Mouse (Mus musculus) limb, embryonic 10.5 days (tissue): ENCODE measurements at regions not wholly inside any gene's neighbourhood (a gene's known extent, or its start where the extent isn't known, plus 50 kb on each side); places are given as distances from the start of the nearest gene placed in this dataset.

Experiments used
- DNase-seq: peaks from one replicate; pipeline ENCODE4 v3.0.0-alpha.2; 2017; ENCODE audit warnings: low spot score
- H3K27ac ChIP-seq: fragments of 300-500 bp; sonication (generic); 2 replicates; pipeline ENCODE4 v1.5.1; 2016; ENCODE audit warnings: mild to moderate bottlenecking
- H3K27me3 ChIP-seq: fragments of 300-500 bp; sonication (generic); 2 replicates; pipeline ENCODE4 v1.6.1; 2016; ENCODE audit warnings: low read depth, mild to moderate bottlenecking; ENCODE audit not compliant: poor library complexity, severe bottlenecking
- H3K36me3 ChIP-seq: fragments of 300-500 bp; sonication (generic); 2 replicates; pipeline ENCODE4 v1.6.1; 2016; ENCODE audit warnings: mild to moderate bottlenecking, moderate library complexity
- H3K4me1 ChIP-seq: fragments of 300-500 bp; sonication (generic); 2 replicates; pipeline ENCODE4 v1.6.1; 2016
- H3K4me3 ChIP-seq: fragments of 300-500 bp; sonication (generic); 2 replicates; pipeline ENCODE4 v1.5.1; 2016; ENCODE audit warnings: mild to moderate bottlenecking, moderate library complexity
- H3K9me3 ChIP-seq: fragments of 300-500 bp; sonication (generic); replicated peaks from 2 replicates; pipeline ENCODE4 v1.6.1; 2016; ENCODE audit warnings: mild to moderate bottlenecking
- WGBS: fragments of 180-500 bp; shearing (Covaris S2); methylation state at CpG from one replicate; pipeline ENCODE4 v1.1.7; 2016; 5-methylcytosine and 5-hydroxymethylcytosine counted together

DNA sequence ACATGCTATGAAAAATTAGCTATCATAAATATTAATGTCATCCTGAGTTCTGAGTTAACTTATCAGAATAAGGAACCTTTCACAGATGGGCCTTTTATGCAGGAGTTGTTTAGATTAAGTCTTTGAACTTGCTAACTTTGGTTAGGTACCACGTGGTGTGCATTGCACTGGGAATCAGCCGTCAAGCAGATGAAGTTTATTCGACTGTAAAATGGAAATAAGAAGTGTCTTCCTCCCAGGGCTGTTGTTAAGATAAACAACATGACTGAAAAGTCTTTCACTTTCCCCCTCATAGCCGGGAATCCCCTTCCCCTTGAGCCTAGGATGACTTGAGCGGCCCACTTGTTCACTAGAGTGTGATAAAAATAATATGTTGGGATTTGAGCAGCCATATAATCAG is 204.2 kb downstream of the Rybp start:
- Histone ChIP-seq H3K4me3 (no peak overlapping the region), H3K27me3 (peaks cover 11% of the 10 kb centered on the region; the same call in 1 of the 2 replicates), H3K36me3 (no peaks in the 10 kb centered on the region), H3K4me1 (no peaks in the 10 kb centered on the region), H3K27ac (no peak overlapping the region), H3K9me3 (no peaks in the 10 kb centered on the region)
- WGBS: 88% methylated on average over 5 of the region's 5 CpGs
- no peak for DNase-seq

DNA sequence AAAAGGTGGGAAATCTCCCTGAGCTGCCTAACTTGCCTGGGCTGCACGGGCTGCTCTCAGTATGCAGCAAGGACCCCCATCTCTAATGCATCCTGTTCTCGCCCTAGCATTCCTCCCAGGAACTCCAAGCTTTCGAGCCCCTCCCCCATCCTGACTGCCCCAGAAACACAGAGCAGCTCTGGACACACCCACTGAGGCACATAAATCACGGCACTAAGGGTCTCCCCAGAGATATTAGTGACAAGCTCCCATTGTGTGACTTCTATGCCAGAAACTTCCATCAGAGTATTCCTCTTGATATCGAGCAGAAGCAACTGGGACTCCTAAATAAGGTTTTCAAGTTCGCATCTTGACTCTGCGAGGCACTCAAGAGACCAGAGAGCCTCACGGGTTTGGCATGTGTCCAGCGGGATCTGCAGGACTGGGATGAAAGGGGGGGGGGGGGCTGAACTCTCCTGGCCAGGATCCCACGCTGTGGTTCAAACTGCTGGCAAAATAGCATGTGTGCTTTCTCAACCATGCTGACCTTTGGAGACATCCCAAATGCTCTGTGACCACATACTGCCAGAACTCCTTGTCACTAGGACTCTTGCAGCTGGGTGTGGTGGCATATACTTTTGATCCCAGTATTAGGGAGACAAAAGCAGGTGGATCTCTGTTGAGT is 212.5 kb downstream of the Rybp start:
- no peak overlapping the region for H3K27ac ChIP-seq
- peaks cover 48% of the 10 kb centered on the region for H3K27me3 ChIP-seq
- H3K4me1 ChIP-seq: peaks cover 9% of the 10 kb centered on the region
- DNase-seq: peak; percentile 57
- WGBS: 25% methylated on average over 10 of the region's 10 CpGs
- H3K36me3 ChIP-seq: no peaks in the 10 kb centered on the region
- H3K9me3 ChIP-seq: no peaks in the 10 kb centered on the region
- H3K4me3 ChIP-seq: peak overlapping the region; percentile 9; the same call in 1 of the 2 replicates

DNA sequence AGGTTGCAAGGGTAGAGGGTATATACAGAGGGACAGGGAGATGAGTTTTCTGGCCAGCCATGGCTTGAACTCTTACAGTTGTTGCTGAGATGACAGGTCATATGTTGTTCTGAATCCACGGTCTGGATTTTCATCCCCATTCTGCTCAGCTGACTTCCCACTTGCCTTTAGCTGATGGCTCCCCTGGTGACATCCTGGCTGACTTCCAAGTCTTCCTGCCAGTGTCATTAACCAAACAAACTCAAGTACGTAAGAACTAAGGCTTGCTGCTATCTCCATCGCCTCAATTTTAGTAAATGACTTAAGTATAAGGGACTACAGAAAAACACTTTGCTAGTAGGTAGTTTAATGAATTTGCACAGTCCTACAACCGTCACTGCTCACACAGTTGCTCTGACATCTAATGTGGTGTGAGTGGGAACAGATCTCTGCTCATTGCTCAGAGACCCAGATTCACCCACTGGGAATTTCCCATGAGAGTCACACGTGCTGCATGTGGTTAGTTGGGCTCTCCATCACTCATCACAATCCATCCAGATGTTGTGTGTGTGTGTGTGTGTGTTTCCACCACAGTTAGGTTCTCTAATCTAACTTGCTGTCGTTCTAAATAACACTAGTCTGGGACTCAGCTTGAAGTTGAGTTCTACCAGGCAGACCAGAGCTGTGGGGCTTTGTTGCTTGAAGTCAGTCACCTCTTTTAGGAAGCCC is 214.9 kb downstream of the Rybp start:
- no peak overlapping the region for H3K4me3 ChIP-seq
- 86% methylated on average over 6 of the region's 6 CpGs for WGBS
- H3K36me3 ChIP-seq: no peaks in the 10 kb centered on the region
- H3K9me3 ChIP-seq: no peaks in the 10 kb centered on the region
- no peak for DNase-seq
- H3K27ac ChIP-seq: no peak overlapping the region
- H3K27me3 ChIP-seq: peaks cover 58% of the 10 kb centered on the region
- peaks cover 9% of the 10 kb centered on the region for H3K4me1 ChIP-seq

DNA sequence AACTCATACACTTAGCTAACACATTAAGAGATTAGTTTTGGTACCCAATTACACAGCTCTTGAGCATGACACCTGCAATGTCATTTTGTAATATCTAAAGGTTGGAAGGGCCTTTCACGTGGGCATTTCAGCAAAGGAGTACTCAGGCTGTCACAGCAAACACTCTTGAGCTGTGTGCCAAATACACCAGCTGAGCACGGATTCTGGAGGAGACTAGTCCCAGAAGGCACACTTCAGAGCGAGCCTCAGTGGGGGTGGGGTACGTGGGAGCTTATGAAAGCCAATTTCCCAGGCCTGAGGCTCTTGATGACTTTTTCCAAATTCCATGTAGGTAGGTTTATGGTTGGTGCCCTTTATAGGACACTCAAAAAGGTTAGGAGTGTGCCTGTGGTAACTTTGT is 218.1 kb downstream of the Rybp start:
- peaks cover 70% of the 10 kb centered on the region for H3K27me3 ChIP-seq
- 86% methylated on average over 4 of the region's 4 CpGs for WGBS
- H3K4me1 ChIP-seq: no peaks in the 10 kb centered on the region
- no peaks in the 10 kb centered on the region for H3K9me3 ChIP-seq
- H3K36me3 ChIP-seq: no peaks in the 10 kb centered on the region
- DNase-seq: no peak
- no peak overlapping the region for H3K27ac ChIP-seq
- H3K4me3 ChIP-seq: no peak overlapping the region

DNA sequence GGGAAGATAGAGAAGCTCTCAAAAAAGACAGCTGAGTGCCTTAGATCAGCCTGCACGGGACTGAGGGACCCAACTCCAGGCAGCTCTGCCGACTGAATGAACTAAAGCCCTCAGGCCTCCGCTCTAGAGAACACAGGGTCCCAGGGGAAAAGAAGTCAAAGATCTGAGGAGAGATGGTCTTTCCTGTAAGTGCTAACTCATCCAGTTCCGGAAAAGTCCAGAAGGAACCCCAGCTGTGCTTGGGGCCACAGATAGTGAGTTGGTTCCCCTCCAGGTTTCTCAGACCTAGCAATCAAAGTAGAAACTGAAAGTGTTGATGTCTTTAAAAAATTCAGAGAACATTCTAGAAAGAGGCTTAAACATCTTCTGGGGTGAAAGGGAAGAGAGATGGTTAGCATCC is 220.0 kb downstream of the Rybp start:
- Histone ChIP-seq H3K9me3 (no peaks in the 10 kb centered on the region), H3K4me3 (no peak overlapping the region), H3K4me1 (no peaks in the 10 kb centered on the region), H3K27ac (no peak overlapping the region), H3K36me3 (no peaks in the 10 kb centered on the region), H3K27me3 (peaks cover 76% of the 10 kb centered on the region)
- DNase-seq: no peak
- 83% methylated on average over 4 of the region's 4 CpGs for WGBS

DNA sequence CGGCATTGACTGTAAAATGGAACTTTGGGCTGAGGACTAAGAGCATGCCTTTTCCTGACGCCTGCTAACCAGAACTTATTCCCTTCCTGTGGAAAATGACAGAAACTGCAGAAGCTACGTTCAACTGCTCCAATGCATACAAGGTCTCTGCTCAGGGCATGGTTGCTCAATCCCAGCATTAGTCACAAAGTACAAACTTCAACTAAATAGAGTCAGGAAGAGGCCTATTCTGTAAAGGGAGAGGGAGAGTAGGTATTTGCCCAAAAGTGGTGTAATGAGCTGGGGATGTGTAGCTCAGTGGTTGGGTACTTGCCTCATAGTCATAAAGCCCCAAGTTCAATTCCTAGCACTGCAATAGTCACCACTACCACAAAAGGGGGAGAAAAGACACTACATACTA is 221.7 kb downstream of the Rybp start:
- peaks cover 2% of the 10 kb centered on the region for H3K4me1 ChIP-seq
- H3K9me3 ChIP-seq: no peaks in the 10 kb centered on the region
- H3K4me3 ChIP-seq: no peak overlapping the region
- DNase-seq: no peak
- no peak overlapping the region for H3K27ac ChIP-seq
- 89% methylated on average over 3 of the region's 3 CpGs for WGBS
- peaks cover 69% of the 10 kb centered on the region for H3K27me3 ChIP-seq
- no peaks in the 10 kb centered on the region for H3K36me3 ChIP-seq

DNA sequence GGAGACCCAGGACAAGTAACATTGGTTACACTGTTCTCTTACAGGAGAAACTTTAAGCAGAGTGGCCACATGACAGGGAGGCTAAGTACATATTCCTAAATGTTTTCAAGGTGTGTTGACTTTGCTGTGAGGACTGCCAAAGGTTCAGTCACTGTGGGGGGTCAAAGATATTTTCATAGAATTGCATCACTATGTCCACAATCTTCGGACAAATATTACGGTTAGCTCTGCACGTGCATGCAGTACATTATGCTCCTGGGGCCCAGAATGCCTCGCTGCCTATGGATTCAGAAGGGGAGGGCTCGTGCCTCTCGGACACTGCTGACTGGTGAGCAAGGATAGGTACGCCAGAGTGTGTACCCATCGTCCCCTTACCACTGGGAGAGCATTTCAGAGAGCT is 224.3 kb downstream of the Rybp start:
- 90% methylated on average over 8 of the region's 8 CpGs for WGBS

DNA sequence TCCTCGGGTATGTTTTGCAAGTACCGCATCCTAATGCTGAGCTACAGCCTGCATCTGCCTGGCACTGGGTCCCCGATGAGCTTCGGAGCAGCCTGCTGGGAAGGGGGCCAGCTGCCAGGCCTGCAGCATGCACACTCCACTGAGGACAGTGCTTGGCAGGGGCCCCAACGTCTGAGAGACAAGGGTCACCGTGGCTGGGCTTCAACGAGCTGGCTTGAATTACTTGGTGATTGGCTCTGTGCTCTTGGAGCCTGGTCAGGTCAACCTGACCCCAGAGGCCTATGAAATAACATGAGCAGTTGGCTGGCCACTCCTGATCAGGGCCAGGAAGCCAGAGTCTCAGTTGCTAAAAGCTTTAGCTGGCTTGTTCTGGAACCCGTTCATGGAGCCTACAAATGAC is 227.5 kb downstream of the Rybp start:
- no peak overlapping the region for H3K27ac ChIP-seq

More for the DNA sequence above, 224.3 kb downstream of the Rybp start:
- no peak overlapping the region for H3K27ac ChIP-seq
- peaks cover 25% of the 10 kb centered on the region for H3K4me1 ChIP-seq
- no peaks in the 10 kb centered on the region for H3K36me3 ChIP-seq
- peaks cover 79% of the 10 kb centered on the region for H3K27me3 ChIP-seq
- H3K4me3 ChIP-seq: no peak overlapping the region
- no peak for DNase-seq
- no peaks in the 10 kb centered on the region for H3K9me3 ChIP-seq

DNA sequence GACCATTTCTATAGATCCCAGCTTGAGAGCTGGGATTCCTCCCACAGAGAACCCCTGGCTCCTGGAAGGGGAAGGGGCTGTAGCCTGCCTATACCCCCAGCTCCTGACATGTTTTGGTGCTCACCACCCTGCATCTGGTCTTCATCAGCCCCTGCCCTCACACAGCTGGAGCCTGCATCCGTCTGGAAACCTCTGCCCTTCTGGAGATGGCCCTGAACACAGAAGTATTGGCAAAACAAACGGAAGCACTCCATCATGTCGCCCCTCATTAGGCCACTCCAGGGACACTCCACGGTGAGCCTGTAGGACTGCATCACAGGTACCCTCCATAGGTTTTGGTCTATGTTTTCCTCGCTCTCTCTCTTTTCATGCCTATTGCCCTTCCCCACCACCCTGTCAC is 231.3 kb downstream of the Rybp start:
- Histone ChIP-seq H3K27ac (no peak overlapping the region), H3K4me1 (peaks cover 79% of the 10 kb centered on the region), H3K27me3 (peaks cover 72% of the 10 kb centered on the region), H3K4me3 (no peak overlapping the region), H3K9me3 (no peaks in the 10 kb centered on the region), H3K36me3 (no peaks in the 10 kb centered on the region)
- WGBS: 23% methylated on average over 5 of the region's 5 CpGs
- DNase-seq: peak; percentile 81

More for the DNA sequence above, 227.5 kb downstream of the Rybp start:
- WGBS: 51% methylated on average over 8 of the region's 8 CpGs
- H3K4me3 ChIP-seq: no peak overlapping the region
- H3K36me3 ChIP-seq: no peaks in the 10 kb centered on the region
- peaks cover 82% of the 10 kb centered on the region for H3K27me3 ChIP-seq
- peaks cover 48% of the 10 kb centered on the region for H3K4me1 ChIP-seq
- no peaks in the 10 kb centered on the region for H3K9me3 ChIP-seq
- no peak for DNase-seq

DNA sequence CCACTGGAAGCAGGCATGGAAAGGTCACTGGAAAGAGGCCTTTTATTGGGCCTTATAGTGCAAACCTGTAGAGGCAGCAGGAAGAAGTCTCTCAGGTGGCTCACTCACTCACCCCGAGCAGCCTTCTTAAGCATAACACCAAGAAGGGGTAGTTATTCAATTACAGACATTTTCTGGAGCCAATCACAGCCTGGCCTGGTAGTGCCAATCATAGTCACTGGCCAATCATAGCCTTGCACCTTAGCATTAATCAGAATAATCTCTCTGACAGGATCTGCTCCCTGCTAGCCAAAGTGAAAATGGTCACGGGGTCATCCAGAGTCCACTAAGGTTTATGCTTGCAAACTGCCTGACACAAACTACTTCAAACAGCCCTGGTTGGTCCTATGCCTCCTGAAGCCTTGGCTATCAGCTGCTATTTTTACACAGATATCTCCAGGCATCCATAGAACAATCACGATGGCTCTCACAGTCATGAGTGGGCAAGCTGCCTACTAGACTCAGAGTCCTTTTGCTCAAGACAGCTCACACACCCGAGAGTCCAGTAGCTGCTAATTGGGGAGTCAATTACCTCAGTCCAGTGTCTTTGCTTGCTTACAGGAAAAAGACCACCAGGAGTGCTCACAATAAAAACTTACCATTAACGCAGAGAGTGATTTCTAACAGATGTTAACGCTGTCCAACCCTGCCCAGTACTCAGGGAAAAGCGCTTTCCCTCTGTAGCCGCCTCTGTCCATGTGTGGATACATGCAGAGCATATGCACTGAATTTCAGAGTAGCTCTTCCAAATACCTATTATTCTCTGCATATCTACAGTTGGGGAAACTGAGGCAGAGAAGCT is 234.1 kb downstream of the Rybp start:
- Histone ChIP-seq H3K36me3 (no peaks in the 10 kb centered on the region), H3K9me3 (no peaks in the 10 kb centered on the region), H3K4me1 (peaks cover 62% of the 10 kb centered on the region), H3K27me3 (peaks cover 78% of the 10 kb centered on the region), H3K27ac (no peak overlapping the region), H3K4me3 (no peak overlapping the region)
- WGBS: 29% methylated on average over 8 of the region's 8 CpGs
- DNase-seq: peak; percentile 40

DNA sequence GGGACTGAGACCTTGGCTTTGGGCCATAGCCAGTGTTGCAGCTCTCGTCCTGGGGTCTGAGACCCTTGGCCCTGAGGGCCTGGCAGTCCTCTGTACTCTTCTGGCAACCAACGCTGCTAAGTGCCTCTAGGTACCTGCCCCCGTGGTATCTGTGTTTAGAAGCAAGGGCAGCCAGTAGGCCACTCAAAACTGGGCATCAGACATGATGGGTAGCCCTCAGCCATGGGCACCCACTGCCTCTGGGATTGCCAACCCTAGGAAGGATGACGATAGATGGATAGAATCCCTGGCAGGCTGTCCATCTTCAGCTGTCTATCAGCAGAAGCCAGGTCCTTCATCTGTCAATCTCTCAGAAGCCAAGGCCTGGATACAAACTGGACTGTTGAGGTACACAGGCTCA is 234.9 kb downstream of the Rybp start:
- H3K36me3 ChIP-seq: no peaks in the 10 kb centered on the region
- H3K27me3 ChIP-seq: peaks cover 78% of the 10 kb centered on the region
- H3K9me3 ChIP-seq: no peaks in the 10 kb centered on the region
- no peak overlapping the region for H3K27ac ChIP-seq
- DNase-seq: no peak
- H3K4me1 ChIP-seq: peaks cover 62% of the 10 kb centered on the region
- WGBS: 94% methylated on average over 4 of the region's 4 CpGs
- H3K4me3 ChIP-seq: no peak overlapping the region

DNA sequence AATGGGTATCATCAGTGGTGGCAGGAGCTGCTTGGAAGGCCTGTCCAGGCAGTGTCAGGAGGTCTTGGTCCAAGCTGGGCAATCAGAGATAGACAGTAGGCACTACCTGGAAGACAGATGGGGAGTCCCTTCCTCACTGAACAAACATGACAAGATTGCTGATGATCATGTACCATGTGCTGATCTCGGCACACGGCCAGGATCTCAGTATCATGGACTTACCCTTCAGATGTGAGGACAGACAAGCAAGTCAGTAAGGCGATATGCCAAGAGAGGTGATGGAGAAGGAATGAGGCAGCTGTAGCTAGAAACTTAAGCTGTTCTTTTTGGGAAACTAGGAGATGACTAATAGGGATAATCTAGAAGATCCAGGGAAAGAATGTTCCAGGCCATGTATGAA is 238.2 kb downstream of the Rybp start:
- DNase-seq: no peak
- Histone ChIP-seq H3K4me1 (peaks cover 48% of the 10 kb centered on the region), H3K36me3 (no peaks in the 10 kb centered on the region), H3K27ac (no peak overlapping the region), H3K4me3 (no peak overlapping the region), H3K9me3 (no peaks in the 10 kb centered on the region), H3K27me3 (peaks cover 89% of the 10 kb centered on the region)
- 91% methylated on average over 3 of the region's 3 CpGs for WGBS
